Mouse (Mus musculus): Measurements from ENCODE around the gene Cdt1. TPM values are rescaled to one million over a fixed set of nuclear protein-coding genes. Genes with fewer than 3 reads are reported as not detected.

Cdt1 gene
- polyA plus RNA-seq (2012; rRNA removed): 42.7 and 43.0 TPM in 2 replicates

- no peak for DNase-seq (ENCODE audit: low read depth, low spot score)
- WGBS: under 1% methylated on average over 62 of the region's 62 CpGs
These were observed at the start of gene Cdt1 for GRCm38 (mm10) chr8:122567361-122568108. Cdt1 (plus strand) TSS chr8:122568015.

- 87% methylated on average over 11 of the region's 11 CpGs for WGBS
- no peak for DNase-seq (ENCODE audit: low read depth, low spot score)
These were observed 47.2 kb upstream of the Cdt1 start for GRCm38 (mm10) chr8:122520611-122521010.

GRCm38 (mm10) chr8:122522796-122523651, 44.8 kb upstream of the Cdt1 start:
- DNase-seq (ENCODE audit: low read depth, low spot score): peak; percentile 51
- 23% methylated on average over 14 of the region's 14 CpGs for WGBS

GRCm38 (mm10) chr8:122523652-122524360, 44.0 kb upstream of the Cdt1 start:
- WGBS: 15% methylated on average over 23 of the region's 23 CpGs
- peak; percentile 8 for DNase-seq (ENCODE audit: low read depth, low spot score)

GRCm38 (mm10) chr8:122524506-122524905, 43.3 kb upstream of the Cdt1 start:
- 44% methylated on average over 6 of the region's 6 CpGs for whole genome bisulfite sequencing
- DNase-seq (ENCODE audit: low read depth, low spot score): no peak

- DNase-seq (ENCODE audit: low read depth, low spot score): no peak
- WGBS: 76% methylated on average over 6 of the region's 6 CpGs
These were observed 42.8 kb upstream of the Cdt1 start for GRCm38 (mm10) chr8:122525004-122525403.

GRCm38 (mm10) chr8:122526084-122526483, 41.7 kb upstream of the Cdt1 start:
- DNase-seq (ENCODE audit: low read depth, low spot score): no peak
- 64% methylated on average over 3 of the region's 3 CpGs for WGBS

- WGBS: 66% methylated on average over 7 of the region's 7 CpGs
These were observed 41.2 kb upstream of the Cdt1 start for GRCm38 (mm10) chr8:122526526-122527170.

GRCm38 (mm10) chr8:122527937-122528336, 39.9 kb upstream of the Cdt1 start:
- DNase-seq (ENCODE audit: low read depth, low spot score): no peak
- 95% methylated on average over 3 of the region's 3 CpGs for WGBS

More at GRCm38 (mm10) chr8:122526526-122527170, 41.2 kb upstream of the Cdt1 start:
- no peak for DNase-seq (ENCODE audit: low read depth, low spot score)

- 74% methylated on average over 4 of the region's 4 CpGs for WGBS
- no peak for DNase-seq (ENCODE audit: low read depth, low spot score)
These were observed 38.7 kb upstream of the Cdt1 start for GRCm38 (mm10) chr8:122529159-122529558.

GRCm38 (mm10) chr8:122531312-122531711, 36.5 kb upstream of the Cdt1 start:
- 67% methylated on average over 8 of the region's 8 CpGs for WGBS
- DNase-seq (ENCODE audit: low read depth, low spot score): no peak

- 17% methylated on average over 6 of the region's 6 CpGs for WGBS
These were observed 30.8 kb upstream of the Cdt1 start for GRCm38 (mm10) chr8:122537033-122537432.

GRCm38 (mm10) chr8:122537812-122538211, 30.0 kb upstream of the Cdt1 start:
- no peak for DNase-seq (ENCODE audit: low read depth, low spot score)
- 74% methylated on average over 2 of the region's 2 CpGs for WGBS

More at GRCm38 (mm10) chr8:122537033-122537432, 30.8 kb upstream of the Cdt1 start:
- DNase-seq (ENCODE audit: low read depth, low spot score): no peak

GRCm38 (mm10) chr8:122538310-122539076, 29.3 kb upstream of the Cdt1 start:
- WGBS: 88% methylated on average over 9 of the region's 9 CpGs
- no peak for DNase-seq (ENCODE audit: low read depth, low spot score)

GRCm38 (mm10) chr8:122544138-122544537, 23.7 kb upstream of the Cdt1 start:
- DNase-seq (ENCODE audit: low read depth, low spot score): no peak
- 88% methylated on average over 8 of the region's 8 CpGs for WGBS

GRCm38 (mm10) chr8:122546066-122546755, 21.6 kb upstream of the Cdt1 start:
- no peak for DNase-seq (ENCODE audit: low read depth, low spot score)
- WGBS: 68% methylated on average over 7 of the region's 7 CpGs

GRCm38 (mm10) chr8:122546811-122547453, 20.9 kb upstream of the Cdt1 start:
- WGBS: 56% methylated on average over 24 of the region's 24 CpGs
- DNase-seq (ENCODE audit: low read depth, low spot score): no peak

- no peak for DNase-seq (ENCODE audit: low read depth, low spot score)
- WGBS: 39% methylated on average over 5 of the region's 5 CpGs
These were observed 20.0 kb upstream of the Cdt1 start for GRCm38 (mm10) chr8:122547815-122548214.

Measured in large intestine, adult 2 months (tissue).